Mouse (Mus musculus): ENCODE data around the gene Meioc. TPM values are rescaled to one million over a fixed set of nuclear protein-coding genes. Genes with fewer than 3 reads are reported as not detected.

Meioc gene
- not detected for total RNA-seq (2021)
- long read RNA-seq, experiment 1 = 0 reads
- long read RNA-seq, experiment 2 = 0 reads

DNA sequence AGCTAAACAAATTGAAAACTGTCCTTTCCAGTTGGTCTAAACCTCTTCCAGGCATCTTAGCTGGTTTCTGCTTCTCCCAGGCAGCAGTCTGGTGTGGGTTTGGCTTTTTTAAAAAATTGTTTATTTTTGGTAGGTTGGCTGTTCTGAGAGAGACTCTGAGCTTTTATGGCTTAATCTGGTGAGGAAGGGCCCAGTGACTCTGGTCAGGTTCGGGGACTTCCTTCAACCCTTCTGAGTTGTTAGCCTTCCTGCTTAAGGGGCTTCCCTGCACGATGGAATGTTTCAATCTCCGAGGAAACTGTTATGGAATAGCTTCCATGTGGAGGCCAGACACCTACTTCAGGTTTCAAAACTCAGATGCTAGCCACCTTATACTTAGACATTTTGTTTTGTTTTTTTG, at the start of gene Meioc:
Gene Meioc (plus strand): TSS at position 301 of the 400 bp plus-strand sequence.
- DNase-seq (ENCODE audit: low spot score) = no peak

GRCm38 (mm10) chr11:102619449-102619848, 44.1 kb upstream of the Meioc start:
- DNase-seq (ENCODE audit: low spot score) = no peak

GRCm38 (mm10) chr11:102623876-102624789, 39.4 kb upstream of the Meioc start:
- no peak for DNase-seq (ENCODE audit: low spot score)

DNA sequence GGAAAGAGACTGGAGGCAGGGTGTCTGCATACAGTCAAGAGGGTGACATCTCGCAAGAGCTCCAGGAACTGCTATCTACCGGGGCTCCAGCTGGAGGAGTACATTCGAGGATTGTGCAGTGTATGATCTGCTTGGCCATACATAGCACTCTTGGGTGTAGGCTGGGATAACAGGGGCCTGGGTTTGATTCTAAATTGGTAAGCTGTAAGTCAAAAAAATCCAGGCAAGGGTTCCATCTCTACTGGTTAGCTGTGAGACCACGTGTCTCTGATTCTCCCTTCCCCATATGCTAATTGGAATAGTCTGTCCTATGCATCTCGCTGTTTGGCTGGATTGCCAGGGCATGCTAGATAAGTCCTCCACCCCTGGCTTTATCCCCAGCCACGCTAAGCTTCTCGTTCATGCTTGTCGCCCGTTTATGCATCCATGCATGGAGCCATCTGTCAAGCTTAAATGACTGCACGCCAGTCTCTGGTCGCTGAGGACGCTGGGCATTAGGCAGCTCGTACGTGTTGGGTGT, 38.6 kb upstream of the Meioc start:
- DNase-seq (ENCODE audit: low spot score) = no peak

DNA sequence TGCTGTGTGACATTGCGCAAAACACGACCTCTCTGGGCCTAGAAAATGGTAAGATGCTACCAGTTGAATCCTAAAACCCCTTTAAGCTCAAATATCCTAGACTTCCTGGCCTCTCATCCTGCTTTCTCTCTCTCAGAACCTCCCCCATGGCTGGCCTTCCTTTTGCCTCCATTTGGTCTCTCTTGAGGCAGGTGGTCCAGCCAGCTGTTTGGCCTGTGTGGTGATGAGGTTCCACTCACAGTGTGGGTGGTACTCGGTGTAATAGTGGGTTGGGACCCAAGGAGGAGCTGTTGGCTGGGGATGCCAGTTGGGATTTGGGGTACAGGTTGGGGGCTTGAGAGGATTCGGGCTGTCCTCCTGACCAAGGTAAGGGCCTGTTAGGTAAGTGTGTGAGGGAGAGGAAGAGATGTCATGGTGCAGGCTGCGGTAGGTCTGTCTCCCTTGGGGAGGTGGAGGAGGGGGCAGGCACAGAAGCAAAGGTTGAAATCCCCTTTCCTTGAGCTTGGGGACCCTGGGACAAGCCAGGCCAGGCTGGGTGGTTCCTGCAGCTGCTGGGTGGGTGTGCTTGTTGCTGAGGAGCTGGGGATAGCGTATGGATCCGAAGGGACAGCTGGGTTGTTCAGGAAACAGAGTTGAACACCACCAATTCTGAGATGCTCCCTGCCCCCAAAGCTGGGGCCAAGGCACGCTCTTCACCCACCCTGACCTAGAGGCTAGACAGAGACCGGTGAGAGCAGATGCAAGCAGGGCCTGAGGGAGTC, 36.2 kb upstream of the Meioc start:
- DNase-seq (ENCODE audit: low spot score) = no peak

- no peak for DNase-seq (ENCODE audit: low spot score)
These were observed 35.0 kb upstream of the Meioc start for GRCm38 (mm10) chr11:102628529-102628928.

DNA sequence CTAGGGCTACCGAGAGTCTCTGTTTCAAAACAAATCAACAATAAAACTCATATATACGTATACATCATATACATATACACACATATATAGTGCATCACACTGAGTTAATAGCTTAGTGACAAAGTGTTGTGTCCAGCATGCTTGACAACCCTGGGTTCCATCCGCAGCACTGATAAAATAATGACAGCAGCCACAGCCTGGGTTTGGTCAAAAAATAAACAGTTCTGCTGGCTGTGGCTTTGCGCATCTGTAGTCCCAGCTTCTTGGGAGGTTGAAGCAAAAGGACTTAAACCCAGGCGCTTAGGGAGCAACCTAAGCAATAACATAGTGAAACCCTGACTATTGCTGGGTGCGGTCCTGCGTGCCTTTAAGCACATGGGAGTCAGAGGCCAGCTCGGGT, 34.1 kb upstream of the Meioc start:
- no peak for DNase-seq (ENCODE audit: low spot score)

DNA sequence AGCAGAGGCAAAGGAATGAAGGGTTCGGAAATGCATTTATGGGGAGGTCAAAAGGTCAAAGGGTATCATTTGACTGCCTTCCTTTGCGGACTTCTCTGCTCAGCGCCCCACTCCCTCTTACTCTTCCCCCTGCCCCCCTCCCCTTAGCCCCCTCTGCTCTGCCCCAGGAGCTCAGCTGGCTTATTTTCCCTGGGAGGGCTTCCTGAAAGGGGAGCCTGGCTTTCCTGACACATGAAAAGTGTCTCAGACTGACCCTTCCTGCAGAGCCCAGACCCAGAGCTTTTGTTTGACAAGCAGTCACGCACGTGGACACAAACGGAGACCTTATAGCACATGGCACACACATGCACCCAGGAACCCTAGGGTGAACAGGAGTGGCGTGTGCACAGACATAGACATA, 32.8 kb upstream of the Meioc start:
- DNase-seq (ENCODE audit: low spot score) = no peak

- no peak for DNase-seq (ENCODE audit: low spot score)
These were observed 32.3 kb upstream of the Meioc start for GRCm38 (mm10) chr11:102631203-102631602.

DNA sequence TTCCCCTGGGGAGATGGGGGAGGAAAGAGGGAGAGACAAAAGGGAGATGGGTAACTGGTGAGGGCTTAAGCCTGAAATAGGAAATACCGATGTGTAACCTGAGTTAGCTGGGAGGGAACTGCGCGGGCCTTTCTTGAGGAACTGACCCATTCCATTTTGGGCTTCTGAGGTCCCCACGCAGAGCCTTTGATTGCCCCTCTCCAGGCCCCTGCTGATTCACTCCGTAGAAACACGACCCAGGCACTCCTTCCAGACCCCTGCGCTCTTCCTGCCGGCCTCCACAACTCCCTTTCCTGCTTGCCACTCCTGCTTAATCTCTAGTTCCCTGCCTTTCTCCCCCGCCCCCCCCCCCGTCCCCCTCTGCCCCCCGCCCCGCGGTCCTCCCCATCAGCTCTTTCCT, 30.8 kb upstream of the Meioc start:
- no peak for DNase-seq (ENCODE audit: low spot score)

GRCm38 (mm10) chr11:102633379-102633778, 30.1 kb upstream of the Meioc start:
- no peak for DNase-seq (ENCODE audit: low spot score)

DNA sequence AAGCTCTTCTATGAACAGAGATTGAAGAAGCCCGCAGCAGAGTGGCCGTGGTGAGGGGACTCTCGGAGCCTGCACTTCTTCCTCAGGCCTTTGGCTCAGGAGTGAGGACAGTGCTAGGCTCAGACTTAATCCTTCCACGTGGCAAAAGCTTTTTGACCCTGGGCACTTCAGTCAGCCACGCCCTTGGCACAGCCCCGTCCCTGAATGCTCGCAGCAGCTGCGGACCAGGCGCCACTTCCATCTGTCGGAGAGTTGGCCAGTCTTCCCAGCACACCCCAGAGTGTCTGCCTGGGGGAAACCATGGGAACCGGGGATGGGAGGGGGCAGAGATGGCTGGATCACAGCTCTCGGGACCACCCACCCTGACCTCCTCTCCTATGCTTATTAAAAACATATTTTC, 26.6 kb upstream of the Meioc start:
- DNase-seq (ENCODE audit: low spot score) = peak; percentile 8

GRCm38 (mm10) chr11:102643891-102644382, 19.6 kb upstream of the Meioc start:
- DNase-seq (ENCODE audit: low spot score) = peak; percentile 25

- no peak for DNase-seq (ENCODE audit: low spot score)
These were observed 17.3 kb upstream of the Meioc start for GRCm38 (mm10) chr11:102646226-102646625.

DNA sequence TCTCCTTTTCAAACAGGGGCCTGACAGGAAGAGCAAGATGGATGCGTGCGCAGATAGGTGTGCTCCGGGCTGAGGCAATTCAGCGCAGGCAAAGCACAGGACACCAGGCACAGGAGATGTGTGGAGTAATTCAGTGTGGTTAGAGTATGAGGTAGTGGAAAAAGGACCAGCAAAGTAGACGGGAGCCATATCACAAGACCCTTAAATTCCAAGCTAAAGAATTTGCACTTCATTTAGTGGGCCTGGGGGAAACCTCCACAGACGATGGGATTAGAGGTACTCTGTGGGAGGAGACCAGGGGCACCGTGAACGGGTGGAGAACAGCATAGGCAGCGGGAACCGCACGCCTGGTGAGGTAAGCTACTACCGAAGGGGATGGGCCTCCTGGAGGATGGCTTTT, 15.6 kb upstream of the Meioc start:
- no peak for DNase-seq (ENCODE audit: low spot score)

- DNase-seq (ENCODE audit: low spot score) = peak; percentile 72
These were observed 12.1 kb upstream of the Meioc start for GRCm38 (mm10) chr11:102651381-102651780.

DNA sequence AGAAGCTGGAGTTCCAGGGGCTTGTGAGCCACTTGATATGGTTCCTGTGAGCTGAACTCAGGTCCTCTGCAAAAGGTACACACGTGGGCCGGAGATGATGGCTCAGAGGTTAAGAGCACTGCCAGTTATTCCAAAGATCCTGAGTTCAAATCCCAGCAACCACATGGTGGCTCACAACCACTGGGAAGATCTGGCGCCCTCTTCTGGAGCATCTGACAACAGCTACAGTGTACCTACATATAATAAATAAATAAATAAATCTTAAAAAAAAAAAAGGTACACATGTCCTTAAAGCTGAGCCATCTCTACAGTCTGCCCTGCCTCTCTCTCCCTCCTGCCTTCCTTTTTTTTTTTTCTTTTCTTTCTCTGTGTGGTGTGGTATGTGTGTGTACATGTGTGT, 10.7 kb upstream of the Meioc start:
- DNase-seq (ENCODE audit: low spot score) = no peak

- DNase-seq (ENCODE audit: low spot score) = no peak
These were observed 7.6 kb upstream of the Meioc start for GRCm38 (mm10) chr11:102655888-102656287.

DNA sequence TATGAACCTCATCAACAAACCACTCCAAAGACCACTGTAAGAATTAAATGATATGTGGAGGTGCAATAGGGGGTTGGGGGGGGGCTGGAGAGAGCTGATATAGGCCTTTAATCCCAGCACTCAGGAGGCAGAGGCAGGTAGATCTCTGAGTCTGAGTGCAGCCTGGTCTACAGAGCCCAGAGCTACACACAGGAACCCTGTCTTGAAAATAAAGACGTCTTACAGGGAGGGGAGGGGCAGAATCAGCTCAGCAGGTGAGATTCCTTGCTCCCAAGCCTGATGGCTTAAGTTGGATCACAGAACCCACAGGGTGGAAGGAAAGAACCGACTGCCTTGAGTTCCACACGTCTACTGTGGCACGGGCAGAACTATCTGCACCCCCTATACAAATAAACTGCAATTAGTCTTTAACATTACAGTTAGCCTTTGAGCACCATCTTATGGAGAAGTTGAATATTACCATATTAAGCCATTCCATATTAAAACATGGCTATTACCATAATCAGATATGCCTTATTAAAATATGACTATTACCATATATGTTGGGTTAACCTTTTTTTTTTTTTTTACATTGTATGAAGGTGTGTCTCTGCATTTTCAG, 7.1 kb upstream of the Meioc start:
- DNase-seq (ENCODE audit: low spot score) = no peak

GRCm38 (mm10) chr11:102656931-102657330, 6.6 kb upstream of the Meioc start:
- DNase-seq (ENCODE audit: low spot score) = no peak

- no peak for DNase-seq (ENCODE audit: low spot score)
These were observed 1.6 kb downstream of the Meioc start for GRCm38 (mm10) chr11:102665151-102665550.

Data from gastrocnemius, adult 18-20 months (tissue).